Mouse (Mus musculus) liver, embryonic 18 days (tissue): Measurements from ENCODE around the gene Gm21454. TPM values are rescaled to one million over a fixed set of nuclear protein-coding genes. Genes with fewer than 3 reads are reported as not detected.

Source experiments
- polyA plus RNA-seq: library from polyadenylated mRNA; depleted of rRNA; stranded (reverse); fragments of >200 nt; gene quantifications from 2 replicates; pipeline ENCODE4 v1.2.3, GENCODE M21; 2012; rRNA removed

Gm21454 gene
- not detected in 2 replicates for polyA plus RNA-seq

DNA sequence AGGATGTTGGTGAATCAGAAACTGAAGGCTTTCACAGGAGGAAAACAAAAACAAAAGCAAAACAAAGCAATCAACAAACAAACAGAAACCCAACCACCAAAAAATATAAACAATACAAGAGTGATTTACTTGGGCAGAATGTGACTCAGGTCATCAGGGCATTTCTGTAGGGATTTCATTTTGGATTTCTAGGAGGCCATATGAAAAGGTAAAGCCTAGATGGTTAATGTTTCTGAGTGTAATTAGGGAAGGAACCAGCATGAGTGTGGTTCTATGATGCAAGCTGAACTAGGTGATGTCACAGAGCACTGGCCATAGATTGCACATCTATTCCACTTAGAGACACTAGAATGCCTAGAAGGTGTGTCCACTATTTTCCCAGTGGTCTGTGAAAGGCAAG lies at the start of gene Gm21454, which contains the start of gene Gm21440:
TSS of gene Gm21454 (plus strand) at position 352 of the 400 bp plus-strand sequence.
TSS of gene Gm21440 (plus strand) at position 301 of the 400 bp plus-strand sequence.

DNA sequence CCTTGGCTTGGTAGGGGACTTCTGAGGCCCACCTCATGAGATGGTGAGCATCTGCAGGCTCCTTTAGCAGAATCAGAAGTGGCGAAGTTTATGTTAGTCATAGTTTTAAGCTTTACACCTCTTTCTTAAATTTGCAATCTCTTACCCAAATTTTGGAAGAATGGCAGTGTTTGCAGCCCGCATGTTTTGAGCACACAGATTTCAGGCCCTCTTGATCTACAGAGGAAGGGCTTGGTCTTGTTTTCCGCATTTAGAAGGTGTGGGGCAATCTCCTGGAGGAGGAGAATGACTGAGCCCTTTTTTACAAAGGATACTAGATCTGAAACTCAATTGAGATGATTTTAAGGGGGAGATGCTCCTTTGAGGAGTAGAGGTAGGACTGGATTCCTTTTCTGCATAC lies 28.4 kb upstream of the Gm21454 start, which contains the start of gene Gm21828:
TSS of gene Gm21828 (minus strand) at position 101 of the 400 bp plus-strand sequence.

DNA sequence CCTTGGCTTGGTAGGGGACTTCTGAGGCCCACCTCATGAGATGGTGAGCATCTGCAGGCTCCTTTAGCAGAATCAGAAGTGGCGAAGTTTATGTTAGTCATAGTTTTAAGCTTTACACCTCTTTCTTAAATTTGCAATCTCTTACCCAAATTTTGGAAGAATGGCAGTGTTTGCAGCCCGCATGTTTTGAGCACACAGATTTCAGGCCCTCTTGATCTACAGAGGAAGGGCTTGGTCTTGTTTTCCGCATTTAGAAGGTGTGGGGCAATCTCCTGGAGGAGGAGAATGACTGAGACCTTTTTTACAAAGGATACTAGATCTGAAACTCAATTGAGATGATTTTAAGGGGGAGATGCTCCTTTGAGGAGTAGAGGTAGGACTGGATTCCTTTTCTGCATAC lies 96.7 kb downstream of the Gm21454 start, which contains the start of gene Gm21725:
TSS of gene Gm21725 (minus strand) at position 101 of the 400 bp plus-strand sequence.

Other genes with a start within 250 kb of the Gm21454 start
- not detected in 2 replicates for gene Gm20807, start 209.6 kb upstream of the Gm21454 start, polyA plus RNA-seq
- gene Gm21891, start 119.0 kb upstream of the Gm21454 start, polyA plus RNA-seq, result not detected in 2 replicates
- gene Gm21425, start 90.5 kb upstream of the Gm21454 start, polyA plus RNA-seq, result not detected in 2 replicates
- not detected in 2 replicates for gene Gm21828, start 28.5 kb upstream of the Gm21454 start, polyA plus RNA-seq
- gene Gm21440, start 51 bp upstream of the Gm21454 start, polyA plus RNA-seq, result not detected in 2 replicates
- not detected in 2 replicates for gene Gm21725, start 96.6 kb downstream of the Gm21454 start, polyA plus RNA-seq
- not detected in 2 replicates for gene Gm21866, start 213.1 kb downstream of the Gm21454 start, polyA plus RNA-seq
- gene Gm20773, start 241.6 kb downstream of the Gm21454 start, polyA plus RNA-seq, result not detected in 2 replicates